Mouse (Mus musculus): ENCODE data around the gene Cadm2. TPM values are rescaled to one million over a fixed set of nuclear protein-coding genes. Genes with fewer than 3 reads are reported as not detected.

Cadm2 gene
- polyA plus RNA-seq, 1 experiment from 2014 or later: 5.3 TPM

DNA sequence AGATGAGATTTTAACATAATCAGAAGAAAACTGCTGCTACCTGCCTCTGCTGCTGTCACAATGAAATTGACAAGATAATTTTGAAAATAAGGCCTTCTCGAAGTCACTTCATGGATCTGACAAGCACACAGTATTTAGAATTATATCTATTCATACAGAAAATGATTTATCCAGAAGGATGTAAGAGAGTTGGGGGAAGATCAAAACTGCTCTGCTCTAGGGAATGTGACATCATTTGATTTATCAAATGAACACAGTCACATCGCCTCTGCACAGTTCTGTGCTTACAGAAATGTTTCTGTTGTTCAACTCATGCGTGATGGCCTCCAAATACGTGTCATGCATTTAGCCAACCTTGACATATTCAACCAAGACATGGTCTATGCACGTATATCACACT, 437.8 kb downstream of the Cadm2 start:
- Histone ChIP-seq H3K9ac (replicated peaks; ENCODE audit: low read depth, low read length) (no peak overlapping the region), H3K9me3 (ENCODE audit: control insufficient read depth, low read depth, low read length) (no peaks in the 10 kb centered on the region), H3K4me2 (replicated peaks; ENCODE audit: low read depth, low read length) (no peak overlapping the region), H3K36me3 (ENCODE audit: control insufficient read depth, insufficient read depth, low read length) (no peaks in the 10 kb centered on the region), H3K4me3 (ENCODE audit: low read depth, low read length) (no peak overlapping the region), H3K4me1 (ENCODE audit: control insufficient read depth, insufficient read depth, low read length) (no peaks in the 10 kb centered on the region), H3K27ac (ENCODE audit: low read length) (no peak overlapping the region), H3K27me3 (ENCODE audit: control insufficient read depth, insufficient read depth, low read length) (no peaks in the 10 kb centered on the region)
- ATAC-seq (ENCODE audit: insufficient number of reproducible peaks, insufficient read depth, low FRiP score, low read depth): no peak
- WGBS: 83% methylated on average over 5 of the region's 5 CpGs

DNA sequence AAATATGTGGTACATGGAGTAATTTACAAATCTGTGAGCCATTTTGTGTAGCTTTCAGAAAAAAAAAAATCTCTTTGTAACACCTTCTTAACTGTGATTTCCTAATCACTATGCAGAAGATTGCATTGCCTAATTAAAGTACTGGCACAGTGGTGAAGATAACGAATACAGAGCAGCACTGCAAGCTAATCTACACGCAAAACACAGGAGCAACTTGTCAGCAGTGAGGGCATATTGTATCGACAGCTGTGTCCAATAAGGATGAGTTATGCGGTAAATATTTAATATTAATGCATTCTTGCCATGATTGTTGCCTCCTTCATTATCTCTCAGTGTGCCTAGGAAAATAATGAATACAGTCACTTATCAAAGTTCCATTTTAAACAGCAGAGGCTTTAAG, 445.3 kb downstream of the Cadm2 start:
- H3K4me1 ChIP-seq (ENCODE audit: control insufficient read depth, insufficient read depth, low read length): no peaks in the 10 kb centered on the region
- no peak overlapping the region for H3K27ac ChIP-seq (ENCODE audit: low read length)
- no peaks in the 10 kb centered on the region for H3K27me3 ChIP-seq (ENCODE audit: control insufficient read depth, insufficient read depth, low read length)
- no peak overlapping the region for H3K4me3 ChIP-seq (ENCODE audit: low read depth, low read length)
- no peaks in the 10 kb centered on the region for H3K9me3 ChIP-seq (ENCODE audit: control insufficient read depth, low read depth, low read length)
- 74% methylated on average over 4 of the region's 4 CpGs for WGBS
- H3K4me2 ChIP-seq (replicated peaks; ENCODE audit: low read depth, low read length): no peak overlapping the region
- no peak overlapping the region for H3K9ac ChIP-seq (replicated peaks; ENCODE audit: low read depth, low read length)
- H3K36me3 ChIP-seq (ENCODE audit: control insufficient read depth, insufficient read depth, low read length): no peaks in the 10 kb centered on the region
- no peak for ATAC-seq (ENCODE audit: insufficient number of reproducible peaks, insufficient read depth, low FRiP score, low read depth)

DNA sequence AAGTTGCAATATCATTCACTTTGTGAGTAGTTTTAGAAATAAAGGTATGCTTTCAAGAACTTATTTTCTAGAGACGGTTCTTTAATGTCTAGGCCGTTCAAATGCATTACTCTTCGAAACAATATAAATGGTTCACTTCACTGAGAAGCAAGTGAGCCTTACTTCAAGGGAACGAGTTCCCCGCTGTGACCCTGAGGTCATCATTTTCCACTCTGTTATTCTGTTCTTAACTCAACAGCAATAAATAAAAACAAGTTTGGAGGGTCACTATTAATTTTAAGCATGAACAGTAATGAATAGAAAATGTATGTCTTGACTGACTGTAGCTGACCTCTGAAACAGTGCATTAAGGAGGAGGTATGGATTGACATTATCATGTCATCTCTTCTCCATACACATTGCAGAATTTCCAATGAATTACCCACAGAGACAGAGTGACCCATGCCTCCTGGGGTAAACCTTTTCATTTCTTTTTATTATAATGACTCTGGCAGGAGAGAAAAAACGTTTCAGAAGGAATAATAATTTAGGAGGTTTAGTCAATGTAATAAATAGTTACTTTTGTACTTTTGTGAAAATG, 458.4 kb downstream of the Cadm2 start:
- 51% methylated on average over 6 of the region's 6 CpGs for WGBS
- Histone ChIP-seq H3K4me3 (ENCODE audit: low read depth, low read length) (no peak overlapping the region), H3K27me3 (ENCODE audit: control insufficient read depth, insufficient read depth, low read length) (no peaks in the 10 kb centered on the region)

DNA sequence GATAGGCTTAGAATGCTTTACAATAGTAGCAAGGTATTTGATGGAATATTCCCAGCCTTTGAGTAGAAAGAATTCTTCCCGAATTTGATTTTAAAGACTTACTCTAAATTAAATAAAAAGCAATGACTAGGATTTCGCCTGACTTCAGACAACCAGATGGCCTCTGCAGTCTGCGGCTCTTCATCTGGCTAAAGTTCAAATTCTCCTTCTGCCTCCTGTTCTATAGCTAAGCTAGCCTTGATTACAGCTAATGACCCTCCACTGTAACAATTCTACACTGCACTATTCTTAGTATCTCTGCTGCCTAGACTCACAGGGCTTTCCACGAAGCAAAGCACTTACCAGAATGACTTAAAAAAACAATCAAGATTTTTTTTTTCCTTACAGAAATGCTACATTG, 495.9 kb downstream of the Cadm2 start:
- WGBS: 66% methylated on average over 4 of the region's 4 CpGs
- no peaks in the 10 kb centered on the region for H3K36me3 ChIP-seq (ENCODE audit: control insufficient read depth, insufficient read depth, low read length)

More for the DNA sequence above, 458.4 kb downstream of the Cadm2 start:
- Histone ChIP-seq H3K9ac (replicated peaks; ENCODE audit: low read depth, low read length) (no peak overlapping the region), H3K27ac (ENCODE audit: low read length) (no peak overlapping the region), H3K4me2 (replicated peaks; ENCODE audit: low read depth, low read length) (no peak overlapping the region), H3K9me3 (ENCODE audit: control insufficient read depth, low read depth, low read length) (no peaks in the 10 kb centered on the region), H3K36me3 (ENCODE audit: control insufficient read depth, insufficient read depth, low read length) (no peaks in the 10 kb centered on the region), H3K4me1 (ENCODE audit: control insufficient read depth, insufficient read depth, low read length) (no peaks in the 10 kb centered on the region)
- no peak for ATAC-seq (ENCODE audit: insufficient number of reproducible peaks, insufficient read depth, low FRiP score, low read depth)

DNA sequence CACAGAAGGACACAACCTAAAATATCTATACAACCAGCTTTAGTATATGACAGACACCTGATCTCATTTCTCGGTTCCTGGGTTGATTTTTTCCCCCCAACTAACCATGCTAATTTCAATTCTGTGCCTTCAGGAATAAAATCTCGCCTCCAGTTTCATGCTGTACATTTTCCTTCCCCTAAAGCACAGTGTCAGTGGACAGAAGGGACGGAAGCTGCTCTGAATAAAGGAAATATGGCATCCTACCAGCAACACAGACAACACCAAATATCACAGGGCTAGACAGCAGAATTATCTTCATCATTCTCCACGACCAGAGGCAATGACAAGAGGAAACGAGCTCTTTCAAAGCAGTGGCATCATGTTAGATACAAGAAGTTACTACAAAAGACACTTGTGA, 498.2 kb downstream of the Cadm2 start:
- no peaks in the 10 kb centered on the region for H3K36me3 ChIP-seq (ENCODE audit: control insufficient read depth, insufficient read depth, low read length)
- ATAC-seq (ENCODE audit: insufficient number of reproducible peaks, insufficient read depth, low FRiP score, low read depth): no peak
- no peak overlapping the region for H3K4me2 ChIP-seq (replicated peaks; ENCODE audit: low read depth, low read length)
- H3K27me3 ChIP-seq (ENCODE audit: control insufficient read depth, insufficient read depth, low read length): no peaks in the 10 kb centered on the region
- no peak overlapping the region for H3K9ac ChIP-seq (replicated peaks; ENCODE audit: low read depth, low read length)
- no peaks in the 10 kb centered on the region for H3K9me3 ChIP-seq (ENCODE audit: control insufficient read depth, low read depth, low read length)
- H3K27ac ChIP-seq (ENCODE audit: low read length): no peak overlapping the region
- H3K4me1 ChIP-seq (ENCODE audit: control insufficient read depth, insufficient read depth, low read length): no peaks in the 10 kb centered on the region
- no peak overlapping the region for H3K4me3 ChIP-seq (ENCODE audit: low read depth, low read length)
- WGBS: 69% methylated on average over 5 of the region's 5 CpGs

More for the DNA sequence above, 495.9 kb downstream of the Cadm2 start:
- Histone ChIP-seq H3K9ac (replicated peaks; ENCODE audit: low read depth, low read length) (no peak overlapping the region), H3K27me3 (ENCODE audit: control insufficient read depth, insufficient read depth, low read length) (no peaks in the 10 kb centered on the region), H3K9me3 (ENCODE audit: control insufficient read depth, low read depth, low read length) (no peaks in the 10 kb centered on the region), H3K27ac (ENCODE audit: low read length) (no peak overlapping the region), H3K4me2 (replicated peaks; ENCODE audit: low read depth, low read length) (no peak overlapping the region), H3K4me1 (ENCODE audit: control insufficient read depth, insufficient read depth, low read length) (no peaks in the 10 kb centered on the region), H3K4me3 (ENCODE audit: low read depth, low read length) (no peak overlapping the region)
- no peak for ATAC-seq (ENCODE audit: insufficient number of reproducible peaks, insufficient read depth, low FRiP score, low read depth)

DNA sequence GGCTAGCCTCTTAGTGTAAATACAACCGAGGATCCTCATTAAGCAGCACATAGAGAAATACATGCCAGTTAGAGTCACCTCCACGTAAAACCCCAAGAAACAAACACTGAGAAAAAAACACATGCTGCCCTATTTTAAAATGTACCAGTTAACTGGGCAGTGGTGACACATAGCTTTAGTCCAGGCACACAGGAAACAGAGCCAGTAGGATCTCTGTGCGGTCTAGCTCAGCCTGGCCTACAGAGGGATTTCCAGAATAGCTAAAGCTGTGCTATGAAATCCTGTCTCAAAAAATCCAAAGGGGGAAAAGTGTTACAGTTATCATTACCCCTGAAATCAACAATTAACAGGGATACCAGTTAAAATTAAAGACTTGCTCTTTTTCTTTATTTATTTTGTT, 498.9 kb downstream of the Cadm2 start:
- H3K4me3 ChIP-seq (ENCODE audit: low read depth, low read length): no peak overlapping the region
- no peak overlapping the region for H3K4me2 ChIP-seq (replicated peaks; ENCODE audit: low read depth, low read length)
- 72% methylated on average over 3 of the region's 3 CpGs for WGBS
- H3K9ac ChIP-seq (replicated peaks; ENCODE audit: low read depth, low read length): no peak overlapping the region
- ATAC-seq (ENCODE audit: insufficient number of reproducible peaks, insufficient read depth, low FRiP score, low read depth): no peak
- no peaks in the 10 kb centered on the region for H3K27me3 ChIP-seq (ENCODE audit: control insufficient read depth, insufficient read depth, low read length)
- no peak overlapping the region for H3K27ac ChIP-seq (ENCODE audit: low read length)
- H3K9me3 ChIP-seq (ENCODE audit: control insufficient read depth, low read depth, low read length): no peaks in the 10 kb centered on the region
- H3K36me3 ChIP-seq (ENCODE audit: control insufficient read depth, insufficient read depth, low read length): no peaks in the 10 kb centered on the region
- H3K4me1 ChIP-seq (ENCODE audit: control insufficient read depth, insufficient read depth, low read length): no peaks in the 10 kb centered on the region

DNA sequence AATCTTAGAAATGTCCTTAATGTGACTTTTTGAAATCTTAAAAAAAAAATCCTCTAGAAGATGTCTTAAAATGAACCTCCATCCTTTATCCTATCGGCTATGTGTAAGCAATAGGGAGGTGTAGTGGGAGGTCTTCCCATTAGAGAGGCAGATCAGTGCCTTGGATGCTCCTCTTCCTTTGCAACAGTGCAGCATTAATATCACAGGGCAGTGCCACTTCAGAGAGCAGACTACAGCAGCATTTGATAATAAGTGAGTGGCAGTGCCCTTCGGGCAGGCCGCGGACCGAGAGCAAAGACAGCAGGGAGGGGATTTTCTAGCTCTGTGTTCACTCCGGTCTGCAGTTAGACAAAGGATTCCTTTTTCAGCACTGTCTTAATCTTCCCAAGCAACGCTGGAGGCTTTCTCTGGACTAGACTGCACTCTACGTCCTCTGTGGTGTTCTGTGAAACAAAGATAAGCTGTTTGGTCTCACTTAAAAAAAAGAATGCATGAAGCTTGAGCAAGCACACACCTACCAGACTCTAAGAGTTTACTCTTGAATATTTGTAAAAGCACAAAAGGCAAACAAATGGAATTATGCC, 514.1 kb downstream of the Cadm2 start:
- Histone ChIP-seq H3K4me2 (replicated peaks; ENCODE audit: low read depth, low read length) (no peak overlapping the region), H3K9me3 (ENCODE audit: control insufficient read depth, low read depth, low read length) (no peaks in the 10 kb centered on the region), H3K4me3 (ENCODE audit: low read depth, low read length) (no peak overlapping the region), H3K27me3 (ENCODE audit: control insufficient read depth, insufficient read depth, low read length) (no peaks in the 10 kb centered on the region), H3K36me3 (ENCODE audit: control insufficient read depth, insufficient read depth, low read length) (no peaks in the 10 kb centered on the region), H3K9ac (replicated peaks; ENCODE audit: low read depth, low read length) (no peak overlapping the region), H3K4me1 (ENCODE audit: control insufficient read depth, insufficient read depth, low read length) (no peaks in the 10 kb centered on the region), H3K27ac (ENCODE audit: low read length) (no peak overlapping the region)
- ATAC-seq (ENCODE audit: insufficient number of reproducible peaks, insufficient read depth, low FRiP score, low read depth): no peak
- WGBS: 66% methylated on average over 8 of the region's 8 CpGs

DNA sequence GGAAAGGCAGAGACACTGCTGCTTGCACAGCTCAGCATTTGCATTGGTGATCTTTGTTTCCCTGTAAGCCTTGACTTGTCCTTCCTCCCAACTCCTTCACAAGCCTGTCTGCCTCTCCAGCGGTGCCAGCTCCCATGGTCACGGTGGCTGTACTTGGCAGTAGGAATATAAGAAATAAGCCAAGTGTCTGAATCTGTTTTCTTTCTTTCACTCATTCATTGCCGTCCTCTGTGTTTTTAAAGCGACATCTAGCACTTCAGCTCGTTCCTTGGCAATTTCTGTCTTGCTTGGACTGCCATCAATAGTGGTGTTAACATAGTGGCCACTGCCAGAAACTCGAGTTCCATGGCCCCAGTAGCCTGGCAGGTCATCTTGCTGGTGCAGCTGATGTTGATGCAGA, 524.0 kb downstream of the Cadm2 start:
- no peak overlapping the region for H3K4me3 ChIP-seq (ENCODE audit: low read depth, low read length)
- no peak for ATAC-seq (ENCODE audit: insufficient number of reproducible peaks, insufficient read depth, low FRiP score, low read depth)
- 71% methylated on average over 6 of the region's 6 CpGs for WGBS
- H3K4me2 ChIP-seq (replicated peaks; ENCODE audit: low read depth, low read length): no peak overlapping the region
- no peaks in the 10 kb centered on the region for H3K4me1 ChIP-seq (ENCODE audit: control insufficient read depth, insufficient read depth, low read length)
- no peaks in the 10 kb centered on the region for H3K36me3 ChIP-seq (ENCODE audit: control insufficient read depth, insufficient read depth, low read length)
- no peak overlapping the region for H3K27ac ChIP-seq (ENCODE audit: low read length)
- H3K27me3 ChIP-seq (ENCODE audit: control insufficient read depth, insufficient read depth, low read length): no peaks in the 10 kb centered on the region
- no peak overlapping the region for H3K9ac ChIP-seq (replicated peaks; ENCODE audit: low read depth, low read length)
- H3K9me3 ChIP-seq (ENCODE audit: control insufficient read depth, low read depth, low read length): no peaks in the 10 kb centered on the region

DNA sequence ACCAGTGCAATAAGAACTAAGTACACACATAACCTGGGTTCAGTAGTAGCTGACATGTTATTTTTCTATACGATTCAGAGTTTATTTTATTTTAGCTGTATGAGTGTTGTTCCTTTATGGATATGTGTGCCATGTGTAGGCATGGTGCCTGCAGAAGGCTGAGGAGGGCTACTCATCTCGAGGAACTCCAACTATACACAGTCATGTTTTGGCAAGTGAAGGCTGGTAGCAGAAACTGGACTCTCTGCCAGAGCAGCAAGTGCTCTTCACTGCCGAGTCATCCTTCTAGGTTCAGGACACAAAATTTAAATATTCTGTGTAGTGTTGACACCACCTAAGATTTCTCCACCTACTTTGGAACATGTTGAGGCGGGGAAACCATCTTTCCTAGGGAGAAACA, 524.8 kb downstream of the Cadm2 start:
- WGBS: 83% methylated on average over 4 of the region's 4 CpGs
- ATAC-seq (ENCODE audit: insufficient number of reproducible peaks, insufficient read depth, low FRiP score, low read depth): no peak
- Histone ChIP-seq H3K4me2 (replicated peaks; ENCODE audit: low read depth, low read length) (no peak overlapping the region), H3K9ac (replicated peaks; ENCODE audit: low read depth, low read length) (no peak overlapping the region), H3K4me1 (ENCODE audit: control insufficient read depth, insufficient read depth, low read length) (no peaks in the 10 kb centered on the region), H3K27ac (ENCODE audit: low read length) (no peak overlapping the region), H3K4me3 (ENCODE audit: low read depth, low read length) (no peak overlapping the region), H3K36me3 (ENCODE audit: control insufficient read depth, insufficient read depth, low read length) (no peaks in the 10 kb centered on the region), H3K9me3 (ENCODE audit: control insufficient read depth, low read depth, low read length) (no peaks in the 10 kb centered on the region), H3K27me3 (ENCODE audit: control insufficient read depth, insufficient read depth, low read length) (no peaks in the 10 kb centered on the region)
